Mouse (Mus musculus) kidney, embryonic 14.5 days (tissue): ENCODE measurements around the gene Gm11492. TPM values are rescaled to one million over a fixed set of nuclear protein-coding genes. Genes with fewer than 3 reads are reported as not detected.

Experiments
- polyA plus RNA-seq: library from polyadenylated mRNA; unstranded; fragments of >200 nt; fragmentation: Nextera tagmentation; extraction: Ambion mirVana; gene quantifications from 2 replicates; pipeline ENCODE4 v1.2.1, GENCODE M21; 2014

Gm11492 gene
- polyA plus RNA-seq, 1 experiment from 2014 or later: not detected

Other genes starting within 250 kb of the Gm11492 start
- 3.7 and 4.2 TPM in 2 replicates for gene Ppm1e, start 207.6 kb upstream of the Gm11492 start, polyA plus RNA-seq
- gene Rad51c, start 161.7 kb upstream of the Gm11492 start, polyA plus RNA-seq: 7.4 and 8.2 TPM in 2 replicates
- gene Tex14, start 161.6 kb upstream of the Gm11492 start, polyA plus RNA-seq: 0.27 and 0.71 TPM in 2 replicates
- 35.6 and 37.9 TPM in 2 replicates for gene Sept4, start 2.2 kb downstream of the Gm11492 start, polyA plus RNA-seq
- 20.2 and 44.3 TPM in 2 replicates for gene Mtmr4, start 25.5 kb downstream of the Gm11492 start, polyA plus RNA-seq
- gene Hsf5, start 50.5 kb downstream of the Gm11492 start, polyA plus RNA-seq: 0.23 and 0.24 TPM in 2 replicates
- gene Rnf43, start 96.1 kb downstream of the Gm11492 start, polyA plus RNA-seq: 5.9 and 10.4 TPM in 2 replicates
- 188 and 200 TPM in 2 replicates for gene Supt4a, start 170.9 kb downstream of the Gm11492 start, polyA plus RNA-seq
- 3.0 and 4.2 TPM in 2 replicates for gene Tspoap1, start 193.9 kb downstream of the Gm11492 start, polyA plus RNA-seq
- 0.41 TPM in 1 of 2 replicates, not detected in the other for gene Mpo, start 226.9 kb downstream of the Gm11492 start, polyA plus RNA-seq